Mouse (Mus musculus): ENCODE data around the gene Pde1a.

Gene Pde1a

DNA sequence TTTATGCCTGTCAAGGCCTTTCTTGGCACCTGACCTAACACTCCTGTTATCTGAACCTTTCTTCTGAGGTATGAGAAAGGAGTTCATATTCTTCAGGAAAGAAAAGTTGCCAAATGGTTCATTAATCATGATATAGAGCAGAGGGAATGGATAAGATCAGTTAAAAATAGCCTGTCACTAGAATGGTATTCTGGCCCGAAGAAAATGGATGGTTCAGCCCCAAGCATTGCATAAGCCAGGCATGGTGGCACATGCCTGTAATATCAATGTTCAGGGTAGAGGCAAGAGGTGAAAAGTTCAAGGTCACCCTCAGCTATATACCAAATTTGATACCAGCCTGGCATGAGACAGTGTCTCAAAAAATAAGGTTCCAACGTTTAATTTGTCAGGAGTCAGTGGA, 336.1 kb downstream of the Pde1a start:
- no peak for DNase-seq

DNA sequence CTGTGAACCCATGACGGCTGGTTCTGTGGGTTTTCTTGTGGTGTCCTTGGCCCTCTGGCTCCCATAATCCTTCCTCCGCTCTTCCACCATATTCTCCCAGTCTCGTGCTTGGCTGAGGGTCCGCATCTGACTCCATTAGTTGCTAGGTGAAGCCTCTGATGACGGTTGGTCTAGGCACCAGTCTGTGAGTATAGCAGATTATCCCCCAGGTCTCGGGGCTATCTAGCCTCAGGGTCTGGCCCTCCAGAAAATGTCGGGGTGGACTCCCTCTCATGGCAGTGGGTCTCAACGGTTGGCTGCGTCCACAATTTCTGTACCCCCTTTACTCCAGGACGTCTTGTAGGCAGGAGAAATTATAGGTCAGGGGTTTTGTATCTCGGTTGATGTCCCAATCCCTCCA, 342.8 kb downstream of the Pde1a start:
- no peak for DNase-seq

DNA sequence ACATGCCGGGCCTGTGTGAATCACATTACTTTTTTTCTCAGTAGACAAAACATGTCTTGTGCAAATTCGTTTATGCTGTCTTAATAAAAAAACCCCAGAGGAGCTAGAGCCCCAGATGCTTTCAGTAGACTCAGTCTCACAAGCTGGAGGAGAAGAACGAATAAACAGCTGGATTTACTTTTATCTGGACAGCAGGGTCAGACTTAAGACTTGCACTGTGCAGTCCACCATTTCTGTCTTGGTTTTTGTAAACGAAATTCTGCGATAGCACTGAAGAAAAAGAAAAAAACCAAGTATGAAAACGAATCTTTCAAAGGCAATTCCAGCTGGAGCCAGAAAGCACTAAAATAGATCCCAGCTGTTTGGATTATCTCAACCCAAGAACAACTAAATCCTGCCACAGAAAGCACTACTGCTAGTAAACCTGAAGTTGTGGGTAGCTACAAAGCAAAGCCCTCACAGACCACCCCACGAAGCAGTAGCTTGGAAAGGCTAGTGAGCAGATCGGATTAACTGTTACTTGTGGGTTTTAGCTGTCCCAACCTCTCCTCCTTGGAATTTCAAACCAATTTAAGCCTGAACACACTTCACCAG, 343.6 kb downstream of the Pde1a start:
- DNase-seq: no peak
